Comparison of ENCODE assay signal across 14 mouse cellular contexts in the genomic region with DNA sequence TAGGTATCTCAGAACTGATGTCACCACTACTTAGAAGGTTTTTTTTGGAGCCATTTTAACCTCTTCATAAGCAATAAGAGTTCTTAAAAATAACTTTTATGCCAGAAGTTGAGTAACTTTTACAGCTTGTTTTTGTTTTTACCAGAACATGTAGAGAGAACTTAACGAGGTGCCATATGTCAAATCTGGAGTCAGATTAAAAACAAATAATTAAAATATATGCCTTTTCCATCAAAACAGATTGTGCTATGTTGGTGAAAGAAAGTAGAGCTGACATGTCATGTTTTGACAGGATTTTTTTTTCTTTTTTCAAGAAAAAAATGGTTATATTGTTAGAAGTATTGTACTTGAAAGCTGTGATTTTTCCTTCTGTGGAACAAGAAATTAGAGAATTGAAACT.
"Had no signal": no experiment of that assay in that cellular context is flagged by ENCODE, and none has a peak within 500 bp of the region (broad histone marks: within the 10 kb centered on the region; RNA-seq: fewer than 3 reads in every experiment).

No protein-coding gene starts in this region.

- H3K9ac ChIP-seq: liver, embryonic 12.5 days; liver, embryonic 14.5 days; lung, embryonic 15.5 days; midbrain, embryonic 12.5 days; midbrain, embryonic 15.5 days; neural tube, embryonic 12.5 days; stomach, embryonic 15.5 days had no signal

- H3K4me1 ChIP-seq: liver, embryonic 12.5 days; lung, embryonic 15.5 days; midbrain, embryonic 10.5 days; midbrain, embryonic 12.5 days; midbrain, embryonic 15.5 days; neural tube, embryonic 12.5 days; stomach, embryonic 15.5 days had no signal

- H3K4me2 ChIP-seq: liver, embryonic 12.5 days; lung, embryonic 15.5 days; midbrain, embryonic 12.5 days; midbrain, embryonic 15.5 days; neural tube, embryonic 12.5 days; stomach, embryonic 15.5 days had no signal

- DNase-seq: lung, postnatal 36 days; right cerebral cortex, postnatal 14 days; thymus, adult 2 months; thymus, postnatal 25 days; thymus, postnatal 4 days had no signal

- H3K4me3 ChIP-seq: liver, embryonic 12.5 days; lung, embryonic 15.5 days; midbrain, embryonic 10.5 days; midbrain, embryonic 12.5 days; midbrain, embryonic 15.5 days; neural tube, embryonic 12.5 days; stomach, embryonic 15.5 days had no signal

- H3K36me3 ChIP-seq: liver, embryonic 12.5 days; lung, embryonic 15.5 days; midbrain, embryonic 10.5 days; midbrain, embryonic 12.5 days; midbrain, embryonic 15.5 days; neural tube, embryonic 12.5 days; stomach, embryonic 15.5 days had no signal

- H3K27me3 ChIP-seq: liver, embryonic 12.5 days; lung, embryonic 15.5 days; midbrain, embryonic 12.5 days; midbrain, embryonic 15.5 days; neural tube, embryonic 12.5 days; stomach, embryonic 15.5 days had no signal

- H3K27ac ChIP-seq: liver, embryonic 12.5 days; liver, embryonic 14.5 days; lung, embryonic 15.5 days; midbrain, embryonic 10.5 days; midbrain, embryonic 12.5 days; midbrain, embryonic 15.5 days; neural tube, embryonic 12.5 days; stomach, embryonic 15.5 days; stomach, postnatal 0 days had no signal

- ATAC-seq: liver, embryonic 12.5 days; midbrain, embryonic 15.5 days had no signal

- H3K9me3 ChIP-seq: liver, embryonic 12.5 days; lung, embryonic 15.5 days; midbrain, embryonic 10.5 days; midbrain, embryonic 12.5 days; midbrain, embryonic 15.5 days; neural tube, embryonic 12.5 days; stomach, embryonic 15.5 days had no signal
